Mouse (Mus musculus): Measurements from ENCODE around the gene Bola1. TPM values are rescaled to one million over a fixed set of nuclear protein-coding genes. Genes with fewer than 3 reads are reported as not detected.
A peak's percentile ranks its signal among the peaks of the same experiment; 100 is the strongest.
"Not testable (repeated sequence)": the region's sequence is repeated elsewhere in the genome, so short reads cannot be mapped to it uniquely, and the experiment has no call there.

Bola1 gene
- polyA plus RNA-seq, 1 experiment = 10.4 TPM

DNA sequence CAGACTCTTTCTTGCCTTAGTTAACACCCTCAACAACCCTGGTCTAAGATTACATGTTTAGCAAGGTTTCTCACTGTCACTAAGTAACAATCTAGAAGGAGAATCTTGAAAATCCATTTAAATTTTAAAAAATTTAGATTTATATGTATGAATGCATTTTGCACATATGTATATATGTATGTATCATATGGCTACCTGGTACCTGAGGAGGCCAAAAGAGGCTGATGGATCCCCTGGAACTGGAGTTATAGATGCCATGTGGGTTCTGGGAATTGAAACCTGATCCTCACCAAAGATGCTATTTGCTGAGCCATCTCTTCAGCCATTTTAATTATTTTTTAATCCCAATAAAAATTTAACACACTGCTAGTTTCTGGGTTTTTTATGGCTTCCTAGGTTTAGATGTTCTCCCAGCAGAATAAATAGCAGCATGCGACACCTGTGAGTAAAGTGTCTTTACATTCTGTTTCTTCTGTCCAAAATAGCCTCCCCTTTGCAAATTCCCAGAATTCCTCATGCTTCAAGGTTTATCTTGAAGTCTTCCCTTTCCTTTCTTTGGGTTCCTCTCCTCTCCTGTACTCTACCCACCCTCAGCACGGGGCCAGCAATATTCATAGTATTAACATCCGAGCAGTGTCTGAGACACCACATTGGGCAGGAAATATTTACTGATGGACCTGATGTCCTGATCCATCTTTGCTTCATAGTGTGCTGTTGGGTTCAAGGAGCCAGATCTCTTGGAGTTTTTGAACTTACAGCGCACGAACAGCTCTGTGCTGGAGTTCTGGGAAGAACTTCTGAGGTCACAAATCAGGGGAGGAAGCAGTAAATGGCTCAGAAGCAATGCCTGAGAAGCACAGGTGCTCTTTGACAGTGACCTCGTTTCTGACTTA lies 28.9 kb upstream of the Bola1 start:
- peaks cover 4% of the 10 kb centered on the region; the same call in 1 of the 2 replicates for H3K4me1 ChIP-seq (ENCODE audit: control insufficient read depth, insufficient read depth, low read length)
- TF ChIP-seq POLR2A (IDR thresholded peaks at IDR 0.05; ENCODE audit: low read depth, low read length) (0 out of 2 replicates have a peak, but pooled peaks have one; percentile 53), CTCF (IDR thresholded peaks at IDR 0.05; ENCODE audit: borderline replicate concordance, insufficient read depth, low read length) (no peak)

DNA sequence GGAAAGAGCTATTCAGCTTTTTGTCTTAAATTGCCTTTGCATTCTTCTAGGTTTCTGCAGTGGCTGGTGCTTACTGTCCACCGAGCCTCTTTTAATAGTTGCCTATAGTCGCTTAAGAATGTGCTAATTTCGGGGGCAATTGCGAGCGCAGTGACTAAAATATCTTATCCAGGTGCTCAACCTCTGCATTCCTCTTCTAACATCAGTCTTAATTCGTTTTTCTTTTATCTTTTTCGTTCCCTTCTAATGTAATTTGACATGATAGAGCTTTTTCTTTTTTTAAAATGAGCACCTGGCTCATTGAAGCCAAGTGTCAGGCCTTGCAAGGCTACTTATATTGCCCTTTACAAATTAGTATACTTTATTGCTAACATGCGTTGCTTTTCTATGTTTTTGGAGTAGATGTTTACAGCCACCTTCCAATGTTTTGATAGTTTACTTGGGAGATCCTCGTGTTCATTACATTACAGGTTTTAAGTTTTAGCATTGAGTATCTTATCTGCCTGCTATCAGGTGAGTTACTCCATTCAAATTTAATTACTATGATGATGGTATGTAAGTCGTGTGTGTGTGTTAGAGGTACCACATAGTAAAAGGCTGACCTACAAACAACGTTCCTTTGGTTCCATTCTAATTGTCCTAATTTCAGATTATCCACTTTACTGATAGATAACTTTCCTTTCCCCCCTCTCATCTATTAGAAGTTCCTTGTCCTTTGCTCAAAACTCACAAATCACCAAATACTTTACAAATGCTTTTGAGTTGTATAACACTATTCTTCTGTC lies 28.0 kb upstream of the Bola1 start:
- peak; percentile 57 for TF ChIP-seq POLR2A (IDR thresholded peaks at IDR 0.05; ENCODE audit: low read depth, low read length)
- no peak for TF ChIP-seq CTCF (IDR thresholded peaks at IDR 0.05; ENCODE audit: borderline replicate concordance, insufficient read depth, low read length)
- Histone ChIP-seq H3K27ac (ENCODE audit: insufficient read depth, low read length) (peak overlapping the region; percentile 48; the same call in 1 of the 2 replicates), H3K4me1 (ENCODE audit: control insufficient read depth, insufficient read depth, low read length) (peaks cover 4% of the 10 kb centered on the region; the same call in 1 of the 2 replicates), H3K4me3 (ENCODE audit: insufficient read depth, low read length) (peak overlapping the region; percentile 67)

More for the DNA sequence above, 28.9 kb upstream of the Bola1 start:
- Histone ChIP-seq H3K27ac (ENCODE audit: insufficient read depth, low read length) (no peak overlapping the region), H3K4me3 (ENCODE audit: insufficient read depth, low read length) (peak overlapping the region; percentile 5)

DNA sequence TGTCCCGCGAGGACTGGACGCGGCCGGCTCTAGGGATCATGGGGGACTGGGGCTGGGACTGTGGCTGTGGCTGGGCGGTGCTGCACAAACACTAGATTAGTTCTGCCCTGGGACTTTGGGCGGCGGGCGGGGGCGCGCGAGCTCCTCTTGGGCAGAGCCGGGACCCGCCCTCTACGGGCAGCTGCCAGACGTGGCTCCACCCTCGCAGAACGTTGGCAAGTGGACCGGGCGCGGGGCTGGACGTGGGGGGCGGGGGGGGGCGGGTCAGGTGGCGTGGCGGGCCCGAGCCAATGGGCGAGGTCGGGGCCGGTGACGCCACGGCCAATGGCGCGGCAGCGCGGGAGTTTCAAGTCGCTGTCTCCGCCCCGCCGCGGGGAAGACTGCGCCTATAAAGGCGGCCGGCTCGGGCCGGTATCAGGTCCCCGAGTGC lies 26.9 kb upstream of the Bola1 start, which contains the start of gene Hist2h3c1:
Gene Hist2h3c1, plus strand, starts transcription at position 259 of the 430 bp plus-strand sequence.
- peak within 1 kb of the TSS; percentile 67 for H3K4me3 ChIP-seq (ENCODE audit: insufficient read depth, low read length)
- not testable (repeated sequence) for H3K4me1 ChIP-seq (ENCODE audit: control insufficient read depth, insufficient read depth, low read length)
- H3K27ac ChIP-seq (ENCODE audit: insufficient read depth, low read length) = peak within 1 kb of the TSS; percentile 81

DNA sequence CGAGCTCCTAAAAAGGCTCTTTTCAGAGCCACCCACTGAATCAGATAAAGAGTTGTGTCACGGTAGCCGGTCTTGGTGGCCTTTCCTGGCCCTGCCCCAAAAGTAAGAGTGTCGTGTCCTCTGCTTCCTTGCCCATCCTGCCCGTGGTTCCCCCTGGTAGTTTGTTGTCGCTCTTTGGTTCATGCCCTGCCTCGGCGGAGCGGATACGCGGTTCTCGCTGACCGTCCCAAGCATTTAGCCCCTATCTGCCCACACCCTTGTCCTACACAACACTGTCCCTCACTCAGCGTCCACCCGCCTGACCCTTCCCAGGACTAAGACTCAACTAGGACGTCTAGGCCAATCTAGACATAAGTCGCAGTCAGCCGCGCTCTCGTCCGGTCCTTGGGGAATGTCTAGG lies 26.5 kb upstream of the Bola1 start:
- not testable (repeated sequence) for H3K4me1 ChIP-seq (ENCODE audit: control insufficient read depth, insufficient read depth, low read length)
- TF ChIP-seq POLR2A (IDR thresholded peaks at IDR 0.05; ENCODE audit: low read depth, low read length) = peak; percentile 55
- peak overlapping the region; percentile 81 for H3K27ac ChIP-seq (ENCODE audit: insufficient read depth, low read length)
- H3K4me3 ChIP-seq (ENCODE audit: insufficient read depth, low read length) = peak overlapping the region; percentile 32; the same call in 1 of the 2 replicates

DNA sequence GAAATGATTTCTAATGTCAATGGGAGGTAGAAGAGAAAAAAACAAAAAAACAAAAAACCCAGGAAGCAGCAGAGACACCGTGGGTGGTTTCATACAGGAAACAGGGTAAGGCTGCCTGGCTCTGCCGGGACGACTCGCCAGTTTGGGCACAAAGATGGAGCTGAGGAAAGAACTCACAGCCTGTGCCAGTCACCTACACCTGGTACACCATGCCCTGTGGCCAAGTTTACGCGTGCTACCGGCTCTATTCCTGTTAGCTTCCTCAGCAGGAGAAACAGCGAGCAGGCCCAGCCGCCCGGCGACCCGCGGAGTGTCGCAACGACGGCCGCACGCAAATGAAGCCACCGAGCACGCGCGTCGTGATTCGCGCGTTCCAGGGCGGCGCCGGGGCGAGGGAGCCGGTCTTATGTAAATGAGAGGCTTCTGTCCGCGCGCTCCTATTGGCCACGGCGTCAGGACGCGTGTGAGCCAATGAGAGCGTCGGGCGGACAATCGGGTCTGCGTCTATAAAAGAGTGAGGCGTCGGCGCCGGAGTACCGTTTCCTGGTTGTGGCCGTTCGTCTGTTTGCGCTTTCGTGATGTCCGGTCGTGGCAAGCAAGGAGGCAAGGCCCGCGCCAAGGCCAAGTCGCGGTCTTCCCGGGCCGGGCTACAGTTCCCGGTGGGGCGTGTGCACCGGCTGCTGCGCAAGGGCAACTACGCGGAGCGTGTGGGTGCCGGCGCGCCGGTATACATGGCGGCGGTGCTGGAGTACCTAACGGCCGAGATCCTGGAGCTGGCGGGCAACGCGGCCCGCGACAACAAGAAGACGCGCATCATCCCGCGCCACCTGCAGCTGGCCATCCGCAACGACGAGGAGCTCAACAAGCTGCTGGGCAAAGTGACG lies 25.7 kb upstream of the Bola1 start, which contains the start of gene Hist2h2aa1:
Gene Hist2h2aa1, plus strand, starts transcription at position 495 of the 884 bp plus-strand sequence.
- Histone ChIP-seq H3K4me3 (ENCODE audit: insufficient read depth, low read length) (peak within 1 kb of the TSS; percentile 49), H3K27ac (ENCODE audit: insufficient read depth, low read length) (peak within 1 kb of the TSS; percentile 93)
- not testable (repeated sequence) for H3K4me1 ChIP-seq (ENCODE audit: control insufficient read depth, insufficient read depth, low read length)
- peak; percentile 65 for TF ChIP-seq POLR2A (IDR thresholded peaks at IDR 0.05; ENCODE audit: low read depth, low read length)

DNA sequence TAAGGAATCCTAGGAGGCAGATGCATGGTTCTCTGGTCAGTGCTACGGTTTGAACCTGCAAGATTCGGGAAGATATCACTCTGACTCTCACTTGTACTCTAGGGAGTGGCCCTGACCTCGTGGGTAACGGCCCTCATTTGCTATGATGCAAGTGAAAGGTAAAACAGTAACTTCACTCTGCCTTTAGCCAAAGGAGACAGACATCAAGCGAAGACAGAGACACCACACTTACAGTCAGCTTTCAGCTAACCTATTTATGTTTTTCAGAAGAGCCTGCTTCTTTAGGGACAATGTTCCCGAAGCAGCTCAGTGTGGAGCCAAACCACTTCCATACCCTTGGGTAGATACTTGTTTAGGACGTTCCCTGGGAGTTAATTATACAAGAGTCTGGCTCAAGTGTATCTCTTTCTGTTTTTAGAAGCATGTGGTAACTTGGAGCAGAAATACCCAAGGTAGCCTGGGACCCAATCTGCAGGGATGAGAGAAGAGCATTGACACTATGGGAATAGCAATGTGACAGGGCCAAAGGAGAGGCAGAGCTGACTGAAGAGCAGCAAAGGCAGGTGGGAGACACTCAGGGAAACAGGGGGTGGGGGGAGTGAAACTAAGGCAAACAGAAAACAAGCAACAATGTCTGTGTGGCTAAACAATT lies 24.5 kb upstream of the Bola1 start:
- H3K4me3 ChIP-seq (ENCODE audit: insufficient read depth, low read length) = no peak overlapping the region
- TF ChIP-seq POLR2A (IDR thresholded peaks at IDR 0.05; ENCODE audit: low read depth, low read length) = no peak; the same call in 1 of the 2 replicates
- TF ChIP-seq CTCF (IDR thresholded peaks at IDR 0.05; ENCODE audit: borderline replicate concordance, insufficient read depth, low read length) = no peak
- peak overlapping the region; percentile 93; the same call in 1 of the 2 replicates for H3K27ac ChIP-seq (ENCODE audit: insufficient read depth, low read length)
- H3K4me1 ChIP-seq (ENCODE audit: control insufficient read depth, insufficient read depth, low read length) = peaks cover 4% of the 10 kb centered on the region; the same call in 1 of the 2 replicates

DNA sequence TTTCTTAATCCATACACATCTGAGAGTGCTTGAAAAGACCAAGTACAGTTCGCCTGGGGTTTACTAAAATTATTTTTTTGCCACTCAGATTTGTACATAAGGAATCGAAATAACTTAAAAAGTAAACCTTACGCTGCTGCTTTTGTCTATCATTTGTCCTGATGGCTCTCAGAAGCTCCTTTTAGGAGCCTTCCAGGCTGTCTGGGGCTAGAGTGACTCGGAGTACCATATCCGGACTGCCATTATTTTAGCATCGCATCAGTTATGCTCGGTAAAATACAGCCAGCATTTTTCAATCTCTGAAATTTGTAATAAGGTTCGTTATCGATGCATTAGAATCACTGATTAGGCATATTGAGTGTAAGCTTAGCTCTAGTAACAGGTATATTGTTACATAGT lies 21.3 kb upstream of the Bola1 start:
- H3K4me3 ChIP-seq (ENCODE audit: insufficient read depth, low read length) = no peak overlapping the region
- TF ChIP-seq CTCF (IDR thresholded peaks at IDR 0.05; ENCODE audit: borderline replicate concordance, insufficient read depth, low read length) (no peak), POLR2A (IDR thresholded peaks at IDR 0.05; ENCODE audit: low read depth, low read length) (no peak)
- peaks cover 8% of the 10 kb centered on the region for H3K4me1 ChIP-seq (ENCODE audit: control insufficient read depth, insufficient read depth, low read length)
- H3K27ac ChIP-seq (ENCODE audit: insufficient read depth, low read length) = peak overlapping the region; percentile 80

DNA sequence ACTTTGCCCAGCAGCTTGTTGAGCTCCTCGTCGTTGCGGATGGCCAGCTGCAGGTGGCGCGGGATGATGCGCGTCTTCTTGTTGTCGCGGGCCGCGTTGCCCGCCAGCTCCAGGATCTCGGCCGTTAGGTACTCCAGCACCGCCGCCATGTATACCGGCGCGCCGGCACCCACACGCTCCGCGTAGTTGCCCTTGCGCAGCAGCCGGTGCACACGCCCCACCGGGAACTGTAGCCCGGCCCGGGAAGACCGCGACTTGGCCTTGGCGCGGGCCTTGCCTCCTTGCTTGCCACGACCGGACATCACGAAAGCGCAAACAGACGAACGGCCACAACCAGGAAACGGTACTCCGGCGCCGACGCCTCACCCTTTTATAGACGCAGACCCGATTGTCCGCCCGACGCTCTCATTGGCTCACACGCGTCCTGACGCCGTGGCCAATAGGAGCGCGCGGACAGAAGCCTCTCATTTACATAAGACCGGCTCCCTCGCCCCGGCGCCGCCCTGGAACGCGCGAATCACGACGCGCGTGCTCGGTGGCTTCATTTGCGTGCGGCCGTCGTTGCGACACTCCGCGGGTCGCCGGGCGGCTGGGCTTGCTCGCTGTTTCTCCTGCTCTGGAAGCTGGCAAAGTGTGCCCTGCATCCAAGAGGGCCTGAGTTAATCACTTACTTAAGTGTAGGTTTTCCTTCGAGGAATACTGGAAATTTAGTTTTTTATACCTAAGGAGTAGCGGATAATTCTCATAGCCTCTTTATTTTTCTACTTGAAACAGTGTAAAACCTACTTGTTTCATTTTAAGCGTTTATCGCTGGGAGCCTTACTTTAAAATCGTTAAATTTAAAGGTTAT lies 20.7 kb upstream of the Bola1 start, which contains the start of gene Hist2h2aa2:
Gene Hist2h2aa2, minus strand, starts transcription at position 328 of the 850 bp plus-strand sequence.
- not testable (repeated sequence) for H3K4me1 ChIP-seq (ENCODE audit: control insufficient read depth, insufficient read depth, low read length)
- Histone ChIP-seq H3K4me3 (ENCODE audit: insufficient read depth, low read length) (peak within 1 kb of the TSS; percentile 46), H3K27ac (ENCODE audit: insufficient read depth, low read length) (peak within 1 kb of the TSS; percentile 91)
- peak; percentile 28 for TF ChIP-seq POLR2A (IDR thresholded peaks at IDR 0.05; ENCODE audit: low read depth, low read length)

Measured in embryonic fibroblast, embryonic 13.5 days (primary cell).